Mouse (Mus musculus) heart, adult 9 months (tissue): ENCODE data around the gene Cst6.
"Not testable (repeated sequence)": the region's sequence is repeated elsewhere in the genome, so short reads cannot be mapped to it uniquely, and the experiment has no call there.

Experiments
- DNase-seq, 2 experiments: peaks; one replicate each; pipeline ENCODE4 v3.0.0; 2022; ENCODE audit warnings: low spot score in 2 of 2

The Cst6 gene

GRCm38 (mm10) chr19:5349502-5349873 lies at the start of gene Cst6:
Gene Cst6 (minus strand): TSS chr19:5349574.
- not testable (repeated sequence) for DNase-seq

- DNase-seq, result no peak
Measured at GRCm38 (mm10) chr19:5395371-5395770, 46.0 kb upstream of the Cst6 start.

GRCm38 (mm10) chr19:5394168-5394567 lies 44.8 kb upstream of the Cst6 start:
- DNase-seq, result no peak

GRCm38 (mm10) chr19:5392892-5393291 lies 43.5 kb upstream of the Cst6 start:
- peak in 1 of 2 experiments; percentile 51 for DNase-seq

- DNase-seq, result no peak
Measured at GRCm38 (mm10) chr19:5390416-5390815, 41.0 kb upstream of the Cst6 start.

- DNase-seq, result peak; percentile 35 to 44
Measured at GRCm38 (mm10) chr19:5389647-5390046, 40.3 kb upstream of the Cst6 start.

- DNase-seq, result peak; percentile 96 to 98
Measured at GRCm38 (mm10) chr19:5388588-5389242, 39.3 kb upstream of the Cst6 start, which contains the start of gene Sart1. Gene Sart1 (minus strand): TSS chr19:5388703.

GRCm38 (mm10) chr19:5388011-5388441 lies 38.7 kb upstream of the Cst6 start:
- DNase-seq, result no peak

- no peak for DNase-seq
Measured at GRCm38 (mm10) chr19:5384715-5385114, 35.3 kb upstream of the Cst6 start.

GRCm38 (mm10) chr19:5383326-5383725 lies 34.0 kb upstream of the Cst6 start:
- DNase-seq, result no peak

- no peak for DNase-seq
Measured at GRCm38 (mm10) chr19:5377446-5377845, 28.1 kb upstream of the Cst6 start.

- DNase-seq, result no peak
Measured at GRCm38 (mm10) chr19:5374748-5375147, 25.4 kb upstream of the Cst6 start.

GRCm38 (mm10) chr19:5374177-5374576 lies 24.8 kb upstream of the Cst6 start:
- no peak for DNase-seq

- DNase-seq, result no peak
Measured at GRCm38 (mm10) chr19:5372724-5373123, 23.4 kb upstream of the Cst6 start.

GRCm38 (mm10) chr19:5370932-5371331 lies 21.6 kb upstream of the Cst6 start:
- no peak for DNase-seq

GRCm38 (mm10) chr19:5367455-5367854 lies 18.1 kb upstream of the Cst6 start:
- no peak for DNase-seq

GRCm38 (mm10) chr19:5367053-5367359 lies 17.6 kb upstream of the Cst6 start, which contains the start of gene Banf1:
Gene Banf1 (minus strand): TSS chr19:5367168.
- DNase-seq, result no peak

- DNase-seq, result peak; percentile 92 to 97
Measured at GRCm38 (mm10) chr19:5366175-5367052, 17.0 kb upstream of the Cst6 start, which contains the start of gene Eif1ad. Gene Eif1ad (plus strand): TSS chr19:5366741.

GRCm38 (mm10) chr19:5365751-5366150 lies 16.4 kb upstream of the Cst6 start:
- no peak for DNase-seq

- DNase-seq, result no peak
Measured at GRCm38 (mm10) chr19:5364124-5364523, 14.8 kb upstream of the Cst6 start.

- no peak for DNase-seq
Measured at GRCm38 (mm10) chr19:5362186-5362585, 12.8 kb upstream of the Cst6 start.

- no peak for DNase-seq
Measured at GRCm38 (mm10) chr19:5356080-5356479, 6.7 kb upstream of the Cst6 start.

GRCm38 (mm10) chr19:5353609-5354008 lies 4.2 kb upstream of the Cst6 start:
- DNase-seq, result no peak
